Mouse (Mus musculus) heart, embryonic 16.5 days (tissue): ENCODE measurements around the gene Gse1. TPM values are rescaled to one million over a fixed set of nuclear protein-coding genes. Genes with fewer than 3 reads are reported as not detected.

ENCODE experiments used
- ATAC-seq: fragments of 200-750 bp; cut with Nextera tagmentation; replicated peaks from 2 replicates; pipeline ENCODE4 v1.8.0; 2017; ENCODE audit warnings: moderate number of reproducible peaks; ENCODE audit not compliant: insufficient read depth, low FRiP score; ENCODE audit errors: extremely low read depth
- H3K27ac ChIP-seq: fragments of 300-500 bp; sonication (generic); 2 replicates; pipeline ENCODE4 v1.5.1; 2014; ENCODE audit warnings: mild to moderate bottlenecking, low read length, control low read depth, moderate library complexity
- H3K27me3 ChIP-seq: fragments of 300-500 bp; sonication (generic); 2 replicates; pipeline ENCODE4 v1.6.1; 2014; ENCODE audit warnings: low read length, mixed read lengths; ENCODE audit not compliant: control insufficient read depth, insufficient read depth
- H3K36me3 ChIP-seq: fragments of 300-500 bp; sonication (generic); 2 replicates; pipeline ENCODE4 v1.6.1; 2014; ENCODE audit not compliant: control insufficient read depth, insufficient read depth
- H3K4me1 ChIP-seq: fragments of 300-500 bp; sonication (generic); 2 replicates; pipeline ENCODE4 v1.6.1; 2014; ENCODE audit warnings: low read length, mixed read lengths; ENCODE audit not compliant: control insufficient read depth, insufficient read depth
- H3K4me2 ChIP-seq: fragments of 300-500 bp; sonication (generic); 2 replicates; pipeline ENCODE4 v1.6.1; 2014; ENCODE audit warnings: low read depth, mild to moderate bottlenecking, control low read depth, low read length
- H3K4me3 ChIP-seq: fragments of 300-500 bp; sonication (generic); 2 replicates; pipeline ENCODE4 v1.5.1; 2014; ENCODE audit warnings: mild to moderate bottlenecking, control low read depth, low read length
- H3K9ac ChIP-seq: fragments of 300-500 bp; sonication (generic); 2 replicates; pipeline ENCODE4 v1.6.1; 2014; ENCODE audit warnings: low read length, control low read depth
- H3K9me3 ChIP-seq: fragments of 300-500 bp; sonication (generic); replicated peaks from 2 replicates; pipeline ENCODE4 v1.6.1; 2016; ENCODE audit warnings: low read length; ENCODE audit not compliant: control insufficient read depth
- WGBS: fragments of 180-500 bp; shearing (Covaris S2); extraction: QIAGEN DNeasy Blood & Tissue Kit; methylation state at CpG from one replicate; pipeline ENCODE4 v1.1.7; 2014; 5-methylcytosine and 5-hydroxymethylcytosine counted together
- polyA plus RNA-seq: library from polyadenylated mRNA; unstranded; fragments of >200 nt; fragmentation: Nextera tagmentation; extraction: Ambion mirVana; gene quantifications from 2 replicates; pipeline ENCODE4 v1.2.1, GENCODE M21; 2015

Gene Gse1
- polyA plus RNA-seq, 1 experiment from 2014 or later: 7.7 TPM

- WGBS: 80% methylated on average over 9 of the region's 9 CpGs
These were observed 57.6 kb downstream of the Gse1 start for GRCm38 (mm10) chr8:120285878-120286277.

GRCm38 (mm10) chr8:120288122-120288908 is 60.1 kb downstream of the Gse1 start:
- no peak overlapping the region for H3K4me3 ChIP-seq
- no peaks in the 10 kb centered on the region for H3K27me3 ChIP-seq
- WGBS: 46% methylated on average over 21 of the region's 21 CpGs
- no peaks in the 10 kb centered on the region for H3K36me3 ChIP-seq
- H3K4me1 ChIP-seq: peaks cover 67% of the 10 kb centered on the region
- H3K27ac ChIP-seq: peak overlapping the region; percentile 90
- ATAC-seq: no peak
- H3K4me2 ChIP-seq: no peak overlapping the region
- H3K9me3 ChIP-seq: no peaks in the 10 kb centered on the region
- no peak overlapping the region; the same call in 1 of the 2 replicates for H3K9ac ChIP-seq

More at GRCm38 (mm10) chr8:120285878-120286277, 57.6 kb downstream of the Gse1 start:
- Histone ChIP-seq H3K4me3 (no peak overlapping the region), H3K9ac (no peak overlapping the region), H3K4me2 (0 out of 2 replicates have a peak overlapping the region, but pooled peaks have one; percentile 10), H3K27ac (peak overlapping the region; percentile 69), H3K9me3 (no peaks in the 10 kb centered on the region), H3K27me3 (no peaks in the 10 kb centered on the region; the same call in 1 of the 2 replicates), H3K36me3 (no peaks in the 10 kb centered on the region), H3K4me1 (peaks cover 67% of the 10 kb centered on the region)
- ATAC-seq: no peak

GRCm38 (mm10) chr8:120289191-120289590 is 60.9 kb downstream of the Gse1 start:
- peak overlapping the region; percentile 90 for H3K27ac ChIP-seq
- no peak overlapping the region for H3K4me2 ChIP-seq
- peak overlapping the region; percentile 44 for H3K9ac ChIP-seq

GRCm38 (mm10) chr8:120289698-120290181 is 61.5 kb downstream of the Gse1 start:
- ATAC-seq: peak; percentile 71
- WGBS: 19% methylated on average over 10 of the region's 10 CpGs
- Histone ChIP-seq H3K4me1 (peaks cover 73% of the 10 kb centered on the region), H3K9me3 (no peaks in the 10 kb centered on the region), H3K36me3 (no peaks in the 10 kb centered on the region), H3K27ac (peak overlapping the region; percentile 90), H3K4me3 (no peak overlapping the region), H3K27me3 (no peaks in the 10 kb centered on the region), H3K4me2 (no peak overlapping the region), H3K9ac (peak overlapping the region; percentile 44)

More at GRCm38 (mm10) chr8:120289191-120289590, 60.9 kb downstream of the Gse1 start:
- Histone ChIP-seq H3K36me3 (no peaks in the 10 kb centered on the region), H3K4me3 (no peak overlapping the region), H3K4me1 (peaks cover 73% of the 10 kb centered on the region), H3K27me3 (no peaks in the 10 kb centered on the region), H3K9me3 (no peaks in the 10 kb centered on the region)
- WGBS: 67% methylated on average over 7 of the region's 7 CpGs
- ATAC-seq: no peak

GRCm38 (mm10) chr8:120290614-120291013 is 62.4 kb downstream of the Gse1 start:
- 59% methylated on average over 15 of the region's 15 CpGs for WGBS
- no peak for ATAC-seq
- H3K27ac ChIP-seq: peak overlapping the region; percentile 3; the same call in 1 of the 2 replicates

GRCm38 (mm10) chr8:120291650-120292049 is 63.4 kb downstream of the Gse1 start:
- no peak for ATAC-seq
- H3K27ac ChIP-seq: no peak overlapping the region
- H3K4me2 ChIP-seq: no peak overlapping the region

More at GRCm38 (mm10) chr8:120290614-120291013, 62.4 kb downstream of the Gse1 start:
- no peaks in the 10 kb centered on the region for H3K27me3 ChIP-seq
- no peaks in the 10 kb centered on the region for H3K9me3 ChIP-seq
- no peaks in the 10 kb centered on the region for H3K36me3 ChIP-seq
- H3K4me3 ChIP-seq: no peak overlapping the region
- H3K4me1 ChIP-seq: peaks cover 73% of the 10 kb centered on the region
- peak overlapping the region; percentile 24; the same call in 1 of the 2 replicates for H3K9ac ChIP-seq
- H3K4me2 ChIP-seq: no peak overlapping the region

GRCm38 (mm10) chr8:120292316-120293107 is 64.3 kb downstream of the Gse1 start:
- Histone ChIP-seq H3K4me3 (no peak overlapping the region), H3K9me3 (no peaks in the 10 kb centered on the region), H3K27ac (peak overlapping the region; percentile 19; the same call in 1 of the 2 replicates), H3K4me2 (no peak overlapping the region), H3K36me3 (no peaks in the 10 kb centered on the region), H3K9ac (no peak overlapping the region; the same call in 1 of the 2 replicates), H3K27me3 (no peaks in the 10 kb centered on the region), H3K4me1 (peaks cover 70% of the 10 kb centered on the region)
- WGBS: 49% methylated on average over 8 of the region's 8 CpGs
- ATAC-seq: no peak

More at GRCm38 (mm10) chr8:120291650-120292049, 63.4 kb downstream of the Gse1 start:
- H3K27me3 ChIP-seq: no peaks in the 10 kb centered on the region
- no peak overlapping the region for H3K9ac ChIP-seq
- no peak overlapping the region for H3K4me3 ChIP-seq
- no peaks in the 10 kb centered on the region for H3K9me3 ChIP-seq
- 87% methylated on average over 9 of the region's 9 CpGs for whole genome bisulfite sequencing
- peaks cover 70% of the 10 kb centered on the region for H3K4me1 ChIP-seq
- no peaks in the 10 kb centered on the region for H3K36me3 ChIP-seq

- H3K27me3 ChIP-seq: no peaks in the 10 kb centered on the region
- WGBS: 41% methylated on average over 18 of the region's 18 CpGs
- 0 out of 2 replicates have a peak, but pooled peaks have one; percentile 15 for ATAC-seq
- H3K4me3 ChIP-seq: no peak overlapping the region
- H3K9me3 ChIP-seq: no peaks in the 10 kb centered on the region
- peak overlapping the region; percentile 38 for H3K27ac ChIP-seq
- H3K36me3 ChIP-seq: no peaks in the 10 kb centered on the region
- H3K9ac ChIP-seq: peak overlapping the region; percentile 34
- H3K4me2 ChIP-seq: no peak overlapping the region; the same call in 1 of the 2 replicates
- peaks cover 59% of the 10 kb centered on the region for H3K4me1 ChIP-seq
These were observed 65.4 kb downstream of the Gse1 start for GRCm38 (mm10) chr8:120293421-120294357.
